Mouse (Mus musculus) hindbrain, embryonic 16.5 days (tissue): ENCODE results near the gene Cyp2j7. TPM values are rescaled to one million over a fixed set of nuclear protein-coding genes. Genes with fewer than 3 reads are reported as not detected.

ENCODE experiments used
- polyA plus RNA-seq: library from polyadenylated mRNA; unstranded; fragments of >200 nt; fragmentation: Nextera tagmentation; extraction: Ambion mirVana; gene quantifications from 2 replicates; pipeline ENCODE4 v1.2.1, GENCODE M21; 2015

The Cyp2j7 gene
- polyA plus RNA-seq, 1 experiment from 2014 or later = not detected

Other genes starting within 250 kb of the Cyp2j7 start
- gene Cyp2j13, start 159.1 kb downstream of the Cyp2j7 start, polyA plus RNA-seq = 0.21 TPM in 1 of 2 replicates, not detected in the other
- gene Cyp2j12, start 95.5 kb downstream of the Cyp2j7 start, polyA plus RNA-seq = not detected in 2 replicates
- gene Cyp2j11, start 112.0 kb upstream of the Cyp2j7 start, polyA plus RNA-seq = not detected in 2 replicates